Mouse (Mus musculus) stomach, embryonic 14.5 days (tissue): ENCODE data around the gene Mst1. TPM values are rescaled to one million over a fixed set of nuclear protein-coding genes. Genes with fewer than 3 reads are reported as not detected.

ENCODE experiments used
- ATAC-seq: fragments of 200-750 bp; cut with Nextera tagmentation; 2 replicates; pipeline ENCODE4 v1.8.0; 2017; ENCODE audit warnings: low read depth, moderate TSS enrichment; ENCODE audit not compliant: insufficient number of reproducible peaks, insufficient read depth, low FRiP score
- H3K27ac ChIP-seq: fragments of 300-500 bp; sonication (generic); 2 replicates; pipeline ENCODE4 v1.5.1; 2014; ENCODE audit warnings: mild to moderate bottlenecking, low read length, moderate library complexity, mixed read lengths
- H3K27me3 ChIP-seq: fragments of 300-500 bp; sonication (generic); 2 replicates; pipeline ENCODE4 v1.6.1; 2014; ENCODE audit warnings: low read length, control low read depth, mixed read lengths; ENCODE audit not compliant: control insufficient read depth, insufficient read depth
- H3K36me3 ChIP-seq: fragments of 300-500 bp; sonication (generic); 2 replicates; pipeline ENCODE4 v1.6.1; 2014; ENCODE audit warnings: mild to moderate bottlenecking, control low read depth, low read length, moderate library complexity, mixed read lengths; ENCODE audit not compliant: control insufficient read depth, insufficient read depth
- H3K4me1 ChIP-seq: fragments of 300-500 bp; sonication (generic); 2 replicates; pipeline ENCODE4 v1.6.1; 2014; ENCODE audit warnings: low read length, control low read depth, mixed read lengths; ENCODE audit not compliant: control insufficient read depth, insufficient read depth
- H3K4me2 ChIP-seq: fragments of 300-500 bp; sonication (generic); replicated peaks from 2 replicates; pipeline ENCODE4 v1.6.1; 2014; ENCODE audit warnings: low read depth, low read length, control low read depth
- H3K4me3 ChIP-seq: fragments of 300-500 bp; sonication (generic); 2 replicates; pipeline ENCODE4 v1.5.1; 2014; ENCODE audit warnings: low read depth, low read length, control low read depth
- H3K9ac ChIP-seq: fragments of 300-500 bp; sonication (generic); replicated peaks from 2 replicates; pipeline ENCODE4 v1.6.1; 2014; ENCODE audit warnings: low read depth, mild to moderate bottlenecking, control low read depth, low read length, moderate library complexity, mixed read lengths
- H3K9me3 ChIP-seq: fragments of 300-500 bp; sonication (generic); 2 replicates; pipeline ENCODE4 v1.6.1; 2016; ENCODE audit warnings: low read depth, low read length, control low read depth; ENCODE audit not compliant: control insufficient read depth
- WGBS: fragments of 180-500 bp; shearing (Covaris S2); extraction: QIAGEN DNeasy Blood & Tissue Kit; methylation state at CpG from one replicate; pipeline ENCODE4 v1.1.7; 2014; 5-methylcytosine and 5-hydroxymethylcytosine counted together
- microRNA-seq: library from miRNA; unstranded; fragments of <30 nt; microRNA quantifications from one replicate; pipeline ENCODE4, GENCODE M21; 2016
- polyA plus RNA-seq: library from polyadenylated mRNA; unstranded; fragments of >200 nt; fragmentation: Nextera tagmentation; extraction: Ambion mirVana; gene quantifications from 2 replicates; pipeline ENCODE4 v1.2.1, GENCODE M21; 2014

The Mst1 gene
- polyA plus RNA-seq, 1 experiment from 2014 or later: 3.7 TPM

DNA sequence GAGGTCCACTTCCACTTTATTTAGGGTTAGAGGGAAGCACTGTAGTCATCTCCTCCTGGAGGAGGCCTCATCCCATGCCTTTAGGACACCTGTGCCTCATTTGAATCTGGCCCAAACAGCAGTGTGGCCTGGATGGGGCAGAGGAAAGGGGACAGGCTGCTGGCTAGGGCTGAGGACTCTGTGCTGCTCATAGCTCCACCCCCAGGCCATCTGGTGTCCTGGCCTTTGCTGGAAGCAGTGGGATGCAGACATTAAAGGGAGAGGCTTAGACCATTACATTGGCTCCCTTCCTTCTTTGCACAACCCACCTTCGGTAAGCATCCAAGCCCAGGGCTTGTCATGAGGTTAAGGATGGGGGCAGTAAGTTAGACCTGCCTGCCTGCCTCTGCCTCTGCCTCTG is 53.2 kb downstream of the Mst1 start:
- no peaks in the 10 kb centered on the region for H3K9me3 ChIP-seq
- ATAC-seq: no peak
- WGBS: 55% methylated on average over 1 of the region's 1 CpGs

More for the DNA sequence above, 53.2 kb downstream of the Mst1 start:
- H3K4me3 ChIP-seq: no peak overlapping the region
- no peak overlapping the region for H3K4me2 ChIP-seq
- no peaks in the 10 kb centered on the region for H3K27me3 ChIP-seq
- H3K9ac ChIP-seq: no peak overlapping the region
- H3K4me1 ChIP-seq: peaks cover 6% of the 10 kb centered on the region; the same call in 1 of the 2 replicates
- no peaks in the 10 kb centered on the region for H3K36me3 ChIP-seq
- no peak overlapping the region for H3K27ac ChIP-seq

Small RNA genes lying within 50 kb of the gene (microRNA-seq; reads per million reads assigned to microRNA genes)
- gene Gm47303: not detected
- gene Mir7088: not detected

Other genes with a start within 250 kb of the Mst1 start
- gene Rbm6, start 207.2 kb upstream of the Mst1 start, polyA plus RNA-seq: 76.5 and 83.3 TPM in 2 replicates
- gene Mon1a, start 192.3 kb upstream of the Mst1 start, polyA plus RNA-seq: 15.2 and 20.7 TPM in 2 replicates
- gene Mst1r, start 173.6 kb upstream of the Mst1 start, polyA plus RNA-seq: 3.3 and 5.1 TPM in 2 replicates
- not detected in 2 replicates for gene Actl11, start 152.0 kb upstream of the Mst1 start, polyA plus RNA-seq
- 1.6 and 1.9 TPM in 2 replicates for gene Camkv, start 144.8 kb upstream of the Mst1 start, polyA plus RNA-seq
- 18.9 and 21.2 TPM in 2 replicates for gene Traip, start 130.3 kb upstream of the Mst1 start, polyA plus RNA-seq
- 48.7 and 54.0 TPM in 2 replicates for gene Uba7, start 104.9 kb upstream of the Mst1 start, polyA plus RNA-seq
- 11.6 and 12.8 TPM in 2 replicates for gene Gm20661, start 97.4 kb upstream of the Mst1 start, polyA plus RNA-seq
- 52.9 and 64.9 TPM in 2 replicates for gene Inka1, start 94.6 kb upstream of the Mst1 start, polyA plus RNA-seq
- 19.7 and 23.9 TPM in 2 replicates for gene Cdhr4, start 87.9 kb upstream of the Mst1 start, polyA plus RNA-seq
- gene Gm20662, start 84.1 kb upstream of the Mst1 start, polyA plus RNA-seq: 0.20 and 0.84 TPM in 2 replicates
- gene Ip6k1, start 77.9 kb upstream of the Mst1 start, polyA plus RNA-seq: 29.1 and 29.2 TPM in 2 replicates
- gene Gmppb, start 31.2 kb upstream of the Mst1 start, polyA plus RNA-seq: 21.4 and 26.6 TPM in 2 replicates
- gene Amigo3, start 27.3 kb upstream of the Mst1 start, polyA plus RNA-seq: 3.1 TPM in 2 replicates
- 31.1 and 33.5 TPM in 2 replicates for gene Rnf123, start 2.9 kb downstream of the Mst1 start, polyA plus RNA-seq
- gene Apeh, start 14.2 kb downstream of the Mst1 start, polyA plus RNA-seq: 52.2 and 58.0 TPM in 2 replicates
- 2.6 and 2.7 TPM in 2 replicates for gene Bsn, start 109.9 kb downstream of the Mst1 start, polyA plus RNA-seq
- 79.9 and 82.1 TPM in 2 replicates for gene Dag1, start 183.5 kb downstream of the Mst1 start, polyA plus RNA-seq
- gene Nicn1, start 210.0 kb downstream of the Mst1 start, polyA plus RNA-seq: 44.2 and 46.9 TPM in 2 replicates
- gene Amt, start 216.4 kb downstream of the Mst1 start, polyA plus RNA-seq: 21.3 and 27.4 TPM in 2 replicates
- 308 and 334 TPM in 2 replicates for gene Rhoa, start 225.7 kb downstream of the Mst1 start, polyA plus RNA-seq
- gene Tcta, start 225.7 kb downstream of the Mst1 start, polyA plus RNA-seq: 37.9 and 43.3 TPM in 2 replicates